Mouse (Mus musculus): ENCODE data around the gene Mad2l2. TPM values are rescaled to one million over a fixed set of nuclear protein-coding genes. Genes with fewer than 3 reads are reported as not detected.

Mad2l2 gene
- total RNA-seq, 1 experiment: 34.0 TPM

GRCm38 (mm10) chr4:148152547-148152946, 22.4 kb downstream of the Mad2l2 start:
- Histone ChIP-seq H3K27ac (ENCODE audit: insufficient read depth, low read depth, low read length, poor library complexity, severe bottlenecking) (peak overlapping the region; percentile 47; the same call in 1 of the 2 replicates), H3K36me3 (ENCODE audit: control insufficient read depth, insufficient read depth, low read length, poor library complexity, severe bottlenecking) (peaks cover 16% of the 10 kb centered on the region), H3K4me1 (ENCODE audit: control insufficient read depth in 2 of 2, insufficient read depth in 2 of 2, low read length in 2 of 2, poor library complexity in 1 of 2) (peaks cover 12 to 29% of the 10 kb centered on the region in 2 experiments), H3K4me3 (ENCODE audit: insufficient read depth in 1 of 2, low read depth in 1 of 2, low read length in 2 of 2, poor library complexity in 1 of 2, severe bottlenecking in 1 of 2) (no peak overlapping the region), H3K9me3 (ENCODE audit: control insufficient read depth, insufficient read depth, low read depth, low read length) (no peaks in the 10 kb centered on the region), H3K9ac (ENCODE audit: insufficient read depth, low read depth, low read length, poor library complexity, severe bottlenecking) (no peak overlapping the region)
- no peak for DNase-seq (ENCODE audit: low read depth, low spot score)
- in situ Hi-C loops (cut with MboI; ENCODE audit: low sequenced_read_pairs in 2 of 2, unreplicated experiment in 2 of 2): no loop called here
- TF ChIP-seq ZNF384 (IDR thresholded peaks at IDR 0.05; ENCODE audit: low read depth, low read length) (no peak), CHD2 (IDR thresholded peaks at IDR 0.05; ENCODE audit: low read depth, low read length) (no peak), ZC3H11A (IDR thresholded peaks at IDR 0.05; ENCODE audit: borderline replicate concordance, low read depth, low read length) (no peak), MAFK (IDR thresholded peaks at IDR 0.05; ENCODE audit: insufficient read depth, low read depth, low read length) (no peak), HCFC1 (IDR thresholded peaks at IDR 0.05; ENCODE audit: borderline replicate concordance, insufficient read depth, low read length) (no peak)

- DNase-seq (ENCODE audit: low read depth, low spot score): no peak
- TF ChIP-seq ZC3H11A (IDR thresholded peaks at IDR 0.05; ENCODE audit: borderline replicate concordance, low read depth, low read length) (no peak), MAFK (IDR thresholded peaks at IDR 0.05; ENCODE audit: insufficient read depth, low read depth, low read length) (no peak), CHD2 (IDR thresholded peaks at IDR 0.05; ENCODE audit: low read depth, low read length) (0 out of 2 replicates have a peak, but pooled peaks have one; percentile 21)
- Histone ChIP-seq H3K4me1 (ENCODE audit: control insufficient read depth in 2 of 2, insufficient read depth in 2 of 2, low read length in 2 of 2, poor library complexity in 1 of 2) (peaks cover 12 to 34% of the 10 kb centered on the region in 2 experiments), H3K36me3 (ENCODE audit: control insufficient read depth, insufficient read depth, low read length, poor library complexity, severe bottlenecking) (peaks cover 13% of the 10 kb centered on the region), H3K9ac (ENCODE audit: insufficient read depth, low read depth, low read length, poor library complexity, severe bottlenecking) (no peak overlapping the region), H3K4me3 (ENCODE audit: insufficient read depth in 1 of 2, low read depth in 1 of 2, low read length in 2 of 2, poor library complexity in 1 of 2, severe bottlenecking in 1 of 2) (no peak overlapping the region), H3K27ac (ENCODE audit: insufficient read depth, low read depth, low read length, poor library complexity, severe bottlenecking) (no peak overlapping the region; the same call in 1 of the 2 replicates), H3K9me3 (ENCODE audit: control insufficient read depth, insufficient read depth, low read depth, low read length) (no peaks in the 10 kb centered on the region)
- in situ Hi-C loops (cut with MboI; ENCODE audit: low sequenced_read_pairs in 2 of 2, unreplicated experiment in 2 of 2): no loop called here
These were observed 23.8 kb downstream of the Mad2l2 start for GRCm38 (mm10) chr4:148154006-148154405.

GRCm38 (mm10) chr4:148154982-148155381, 24.8 kb downstream of the Mad2l2 start:
- in situ Hi-C loops (cut with MboI; ENCODE audit: low sequenced_read_pairs in 2 of 2, unreplicated experiment in 2 of 2): no loop called here
- Histone ChIP-seq H3K4me1 (ENCODE audit: control insufficient read depth in 2 of 2, insufficient read depth in 2 of 2, low read length in 2 of 2, poor library complexity in 1 of 2) (peaks cover 12 to 32% of the 10 kb centered on the region in 2 experiments), H3K9me3 (ENCODE audit: control insufficient read depth, insufficient read depth, low read depth, low read length) (no peaks in the 10 kb centered on the region), H3K36me3 (ENCODE audit: control insufficient read depth, insufficient read depth, low read length, poor library complexity, severe bottlenecking) (peaks cover 13% of the 10 kb centered on the region), H3K27ac (ENCODE audit: insufficient read depth, low read depth, low read length, poor library complexity, severe bottlenecking) (no peak overlapping the region; the same call in 1 of the 2 replicates), H3K4me3 (ENCODE audit: insufficient read depth in 1 of 2, low read depth in 1 of 2, low read length in 2 of 2, poor library complexity in 1 of 2, severe bottlenecking in 1 of 2) (no peak overlapping the region), H3K9ac (ENCODE audit: insufficient read depth, low read depth, low read length, poor library complexity, severe bottlenecking) (no peak overlapping the region)
- no peak for TF ChIP-seq MAFK (IDR thresholded peaks at IDR 0.05; ENCODE audit: insufficient read depth, low read depth, low read length)
- TF ChIP-seq CHD2 (IDR thresholded peaks at IDR 0.05; ENCODE audit: low read depth, low read length): no peak
- TF ChIP-seq ZC3H11A (IDR thresholded peaks at IDR 0.05; ENCODE audit: borderline replicate concordance, low read depth, low read length): no peak
- no peak for TF ChIP-seq ZNF384 (IDR thresholded peaks at IDR 0.05; ENCODE audit: low read depth, low read length)
- TF ChIP-seq HCFC1 (IDR thresholded peaks at IDR 0.05; ENCODE audit: borderline replicate concordance, insufficient read depth, low read length): no peak
- DNase-seq (ENCODE audit: low read depth, low spot score): no peak

- DNase-seq (ENCODE audit: low read depth, low spot score): no peak
- TF ChIP-seq MAFK (IDR thresholded peaks at IDR 0.05; ENCODE audit: insufficient read depth, low read depth, low read length) (no peak), ZNF384 (IDR thresholded peaks at IDR 0.05; ENCODE audit: low read depth, low read length) (no peak), ZC3H11A (IDR thresholded peaks at IDR 0.05; ENCODE audit: borderline replicate concordance, low read depth, low read length) (no peak), HCFC1 (IDR thresholded peaks at IDR 0.05; ENCODE audit: borderline replicate concordance, insufficient read depth, low read length) (no peak), CHD2 (IDR thresholded peaks at IDR 0.05; ENCODE audit: low read depth, low read length) (no peak)
These were observed 28.5 kb downstream of the Mad2l2 start for GRCm38 (mm10) chr4:148158436-148159348.

More at GRCm38 (mm10) chr4:148158436-148159348, 28.5 kb downstream of the Mad2l2 start:
- Histone ChIP-seq H3K36me3 (ENCODE audit: control insufficient read depth, insufficient read depth, low read length, poor library complexity, severe bottlenecking) (peaks cover 11% of the 10 kb centered on the region), H3K9me3 (ENCODE audit: control insufficient read depth, insufficient read depth, low read depth, low read length) (no peaks in the 10 kb centered on the region), H3K4me1 (ENCODE audit: control insufficient read depth in 2 of 2, insufficient read depth in 2 of 2, low read length in 2 of 2, poor library complexity in 1 of 2) (peaks cover 8 to 28% of the 10 kb centered on the region in 2 experiments; a peak in 2 of 4 replicates), H3K27ac (ENCODE audit: insufficient read depth, low read depth, low read length, poor library complexity, severe bottlenecking) (no peak overlapping the region), H3K4me3 (ENCODE audit: insufficient read depth in 1 of 2, low read depth in 1 of 2, low read length in 2 of 2, poor library complexity in 1 of 2, severe bottlenecking in 1 of 2) (peak overlapping the region; percentile 82 to 95), H3K9ac (ENCODE audit: insufficient read depth, low read depth, low read length, poor library complexity, severe bottlenecking) (peak overlapping the region; percentile 20; the same call in 1 of the 2 replicates)
- in situ Hi-C loops (cut with MboI; ENCODE audit: low sequenced_read_pairs in 2 of 2, unreplicated experiment in 2 of 2): no loop called here
